Mouse (Mus musculus): Measurements from ENCODE around the gene Dnajc9. TPM values are rescaled to one million over a fixed set of nuclear protein-coding genes. Genes with fewer than 3 reads are reported as not detected.

Dnajc9 gene
- polyA plus RNA-seq (2015; fragmentation: Nextera tagmentation; extraction: Ambion mirVana), result 180 and 183 TPM in 2 replicates

GRCm38 (mm10) chr14:20388441-20389129, at the start of gene Dnajc9:
Dnajc9 (minus strand) TSS chr14:20388910.
- peak within 1 kb of the TSS; percentile 91 for H3K27ac ChIP-seq
- H3K36me3 ChIP-seq, result peaks cover 60% of the 10 kb centered on the region
- H3K9me3 ChIP-seq (replicated peaks), result no peaks in the 10 kb centered on the region
- peak within 1 kb of the TSS; percentile 77 for H3K4me3 ChIP-seq (replicated peaks)
- H3K4me1 ChIP-seq, result peaks cover 38% of the 10 kb centered on the region
- ATAC-seq (replicated peaks; ENCODE audit: low FRiP score), result peak; percentile 83
- H3K4me2 ChIP-seq, result peak within 1 kb of the TSS; percentile 79
- WGBS, result under 1% methylated on average over 59 of the region's 59 CpGs
- H3K9ac ChIP-seq, result peak within 1 kb of the TSS; percentile 76
- no peaks in the 10 kb centered on the region for H3K27me3 ChIP-seq

- H3K4me3 ChIP-seq (replicated peaks), result no peak overlapping the region
- no peak overlapping the region for H3K4me2 ChIP-seq
- H3K9ac ChIP-seq, result no peak overlapping the region
- no peaks in the 10 kb centered on the region for H3K36me3 ChIP-seq
- no peaks in the 10 kb centered on the region for H3K9me3 ChIP-seq (replicated peaks)
- H3K27me3 ChIP-seq, result no peaks in the 10 kb centered on the region
- no peak for ATAC-seq (replicated peaks; ENCODE audit: low FRiP score)
- H3K4me1 ChIP-seq, result no peaks in the 10 kb centered on the region
- no peak overlapping the region for H3K27ac ChIP-seq
- WGBS, result 72% methylated on average over 6 of the region's 6 CpGs
These were observed 48.3 kb upstream of the Dnajc9 start for GRCm38 (mm10) chr14:20436976-20437375.

- Histone ChIP-seq H3K9ac (no peak overlapping the region), H3K36me3 (no peaks in the 10 kb centered on the region), H3K4me2 (no peak overlapping the region), H3K4me1 (no peaks in the 10 kb centered on the region), H3K27ac (no peak overlapping the region), H3K4me3 (replicated peaks) (no peak overlapping the region), H3K27me3 (no peaks in the 10 kb centered on the region), H3K9me3 (replicated peaks) (no peaks in the 10 kb centered on the region)
- ATAC-seq (replicated peaks; ENCODE audit: low FRiP score), result no peak
- 88% methylated on average over 4 of the region's 4 CpGs for WGBS
These were observed 43.7 kb upstream of the Dnajc9 start for GRCm38 (mm10) chr14:20432420-20432819.

- no peak for ATAC-seq (replicated peaks; ENCODE audit: low FRiP score)
- Histone ChIP-seq H3K4me3 (replicated peaks) (no peak overlapping the region), H3K9ac (no peak overlapping the region), H3K27ac (no peak overlapping the region), H3K4me1 (no peaks in the 10 kb centered on the region), H3K27me3 (no peaks in the 10 kb centered on the region), H3K9me3 (replicated peaks) (no peaks in the 10 kb centered on the region), H3K36me3 (no peaks in the 10 kb centered on the region), H3K4me2 (no peak overlapping the region)
- WGBS, result 69% methylated on average over 6 of the region's 6 CpGs
These were observed 43.0 kb upstream of the Dnajc9 start for GRCm38 (mm10) chr14:20431726-20432125.

GRCm38 (mm10) chr14:20429833-20430232, 41.1 kb upstream of the Dnajc9 start:
- no peak overlapping the region for H3K9ac ChIP-seq

GRCm38 (mm10) chr14:20428593-20428992, 39.9 kb upstream of the Dnajc9 start:
- Histone ChIP-seq H3K27ac (no peak overlapping the region), H3K27me3 (no peaks in the 10 kb centered on the region), H3K4me2 (no peak overlapping the region), H3K9ac (no peak overlapping the region), H3K4me1 (no peaks in the 10 kb centered on the region), H3K4me3 (replicated peaks) (no peak overlapping the region), H3K36me3 (no peaks in the 10 kb centered on the region), H3K9me3 (replicated peaks) (no peaks in the 10 kb centered on the region)
- no peak for ATAC-seq (replicated peaks; ENCODE audit: low FRiP score)
- WGBS, result 15% methylated on average over 1 of the region's 1 CpGs

More at GRCm38 (mm10) chr14:20429833-20430232, 41.1 kb upstream of the Dnajc9 start:
- H3K9me3 ChIP-seq (replicated peaks), result no peaks in the 10 kb centered on the region
- ATAC-seq (replicated peaks; ENCODE audit: low FRiP score), result no peak
- no peak overlapping the region for H3K4me2 ChIP-seq
- no peaks in the 10 kb centered on the region for H3K27me3 ChIP-seq
- no peaks in the 10 kb centered on the region for H3K4me1 ChIP-seq
- no peak overlapping the region for H3K4me3 ChIP-seq (replicated peaks)
- WGBS, result 39% methylated on average over 1 of the region's 1 CpGs
- no peak overlapping the region for H3K27ac ChIP-seq
- H3K36me3 ChIP-seq, result no peaks in the 10 kb centered on the region

GRCm38 (mm10) chr14:20423046-20423445, 34.3 kb upstream of the Dnajc9 start:
- ATAC-seq (replicated peaks; ENCODE audit: low FRiP score), result no peak
- WGBS, result 86% methylated on average over 6 of the region's 6 CpGs
- no peak overlapping the region for H3K27ac ChIP-seq
- H3K4me1 ChIP-seq, result no peaks in the 10 kb centered on the region
- no peaks in the 10 kb centered on the region for H3K27me3 ChIP-seq
- H3K4me2 ChIP-seq, result no peak overlapping the region
- H3K4me3 ChIP-seq (replicated peaks), result no peak overlapping the region
- H3K36me3 ChIP-seq, result no peaks in the 10 kb centered on the region
- H3K9me3 ChIP-seq (replicated peaks), result no peaks in the 10 kb centered on the region
- no peak overlapping the region for H3K9ac ChIP-seq

GRCm38 (mm10) chr14:20422257-20422656, 33.5 kb upstream of the Dnajc9 start:
- no peaks in the 10 kb centered on the region for H3K27me3 ChIP-seq
- no peak overlapping the region for H3K27ac ChIP-seq
- H3K9me3 ChIP-seq (replicated peaks), result no peaks in the 10 kb centered on the region
- no peaks in the 10 kb centered on the region for H3K36me3 ChIP-seq
- H3K4me2 ChIP-seq, result no peak overlapping the region
- H3K9ac ChIP-seq, result no peak overlapping the region
- no peak for ATAC-seq (replicated peaks; ENCODE audit: low FRiP score)
- 77% methylated on average over 7 of the region's 7 CpGs for WGBS
- no peaks in the 10 kb centered on the region for H3K4me1 ChIP-seq
- no peak overlapping the region for H3K4me3 ChIP-seq (replicated peaks)

GRCm38 (mm10) chr14:20400071-20400470, 11.4 kb upstream of the Dnajc9 start:
- ATAC-seq (replicated peaks; ENCODE audit: low FRiP score), result no peak
- Histone ChIP-seq H3K27ac (no peak overlapping the region), H3K27me3 (no peaks in the 10 kb centered on the region), H3K9ac (no peak overlapping the region), H3K4me3 (replicated peaks) (no peak overlapping the region), H3K9me3 (replicated peaks) (no peaks in the 10 kb centered on the region), H3K36me3 (no peaks in the 10 kb centered on the region), H3K4me1 (no peaks in the 10 kb centered on the region), H3K4me2 (no peak overlapping the region)
- WGBS, result 48% methylated on average over 1 of the region's 1 CpGs

- no peaks in the 10 kb centered on the region for H3K36me3 ChIP-seq
- no peaks in the 10 kb centered on the region for H3K9me3 ChIP-seq (replicated peaks)
- no peak overlapping the region for H3K9ac ChIP-seq
- no peak overlapping the region for H3K4me2 ChIP-seq
- peaks cover 5% of the 10 kb centered on the region; the same call in 1 of the 2 replicates for H3K4me1 ChIP-seq
- H3K4me3 ChIP-seq (replicated peaks), result no peak overlapping the region
- WGBS, result 45% methylated on average over 4 of the region's 4 CpGs
- no peaks in the 10 kb centered on the region for H3K27me3 ChIP-seq
- no peak overlapping the region for H3K27ac ChIP-seq
- no peak for ATAC-seq (replicated peaks; ENCODE audit: low FRiP score)
These were observed 10.2 kb upstream of the Dnajc9 start for GRCm38 (mm10) chr14:20398864-20399263.

- Histone ChIP-seq H3K4me2 (no peak overlapping the region), H3K9ac (no peak overlapping the region), H3K36me3 (no peaks in the 10 kb centered on the region), H3K27me3 (no peaks in the 10 kb centered on the region), H3K9me3 (replicated peaks) (no peaks in the 10 kb centered on the region), H3K4me1 (peaks cover 7% of the 10 kb centered on the region; the same call in 1 of the 2 replicates), H3K27ac (no peak overlapping the region), H3K4me3 (replicated peaks) (no peak overlapping the region)
- ATAC-seq (replicated peaks; ENCODE audit: low FRiP score), result no peak
- 83% methylated on average over 9 of the region's 9 CpGs for WGBS
These were observed 8.5 kb upstream of the Dnajc9 start for GRCm38 (mm10) chr14:20397220-20397619.

- Histone ChIP-seq H3K4me1 (peaks cover 17% of the 10 kb centered on the region; the same call in 1 of the 2 replicates), H3K4me3 (replicated peaks) (peak within 1 kb of the TSS; percentile 72), H3K36me3 (peaks cover 22% of the 10 kb centered on the region), H3K27me3 (no peaks in the 10 kb centered on the region), H3K9ac (peak within 1 kb of the TSS; percentile 80), H3K27ac (peak within 1 kb of the TSS; percentile 90), H3K9me3 (replicated peaks) (no peaks in the 10 kb centered on the region), H3K4me2 (peak within 1 kb of the TSS; percentile 67)
- under 1% methylated on average over 68 of the region's 68 CpGs for WGBS
- peak; percentile 96 for ATAC-seq (replicated peaks; ENCODE audit: low FRiP score)
These were observed 4.6 kb upstream of the Dnajc9 start, which contains the start of gene Mrps16 for GRCm38 (mm10) chr14:20393205-20393913. Mrps16 (minus strand) TSS chr14:20393634.

Data from kidney, embryonic 15.5 days (tissue).